Mouse (Mus musculus) brain, embryonic 18.5 days (tissue): Measurements from ENCODE around the gene Rara.

Source experiments
- DNase-seq: peaks from one replicate; pipeline ENCODE4 v3.0.0-alpha.2; 2012; ENCODE audit warnings: low read depth, low spot score

Gene Rara

GRCm38 (mm10) chr11:98997659-98998058, 70.0 kb downstream of the Rara start:
- no peak for DNase-seq

DNA sequence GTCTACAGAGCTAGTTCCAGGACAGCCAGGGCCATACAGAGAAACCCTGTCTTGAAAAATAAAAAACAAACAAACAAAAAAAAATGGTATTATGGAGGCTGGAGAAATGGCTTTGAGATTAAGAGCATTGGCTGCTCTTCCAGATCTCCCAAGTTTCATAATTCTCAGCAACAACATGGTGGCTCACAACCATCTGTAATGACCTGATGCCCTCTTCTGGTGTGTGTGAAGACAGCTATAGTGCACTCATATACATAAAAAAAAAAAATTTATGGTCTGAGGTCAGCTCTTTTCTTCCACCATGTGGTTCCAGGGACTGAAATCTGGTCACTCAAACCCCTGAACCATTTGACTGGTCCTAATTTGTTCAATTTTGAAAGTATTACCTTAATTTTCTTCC, 71.2 kb downstream of the Rara start:
- DNase-seq, result no peak

DNA sequence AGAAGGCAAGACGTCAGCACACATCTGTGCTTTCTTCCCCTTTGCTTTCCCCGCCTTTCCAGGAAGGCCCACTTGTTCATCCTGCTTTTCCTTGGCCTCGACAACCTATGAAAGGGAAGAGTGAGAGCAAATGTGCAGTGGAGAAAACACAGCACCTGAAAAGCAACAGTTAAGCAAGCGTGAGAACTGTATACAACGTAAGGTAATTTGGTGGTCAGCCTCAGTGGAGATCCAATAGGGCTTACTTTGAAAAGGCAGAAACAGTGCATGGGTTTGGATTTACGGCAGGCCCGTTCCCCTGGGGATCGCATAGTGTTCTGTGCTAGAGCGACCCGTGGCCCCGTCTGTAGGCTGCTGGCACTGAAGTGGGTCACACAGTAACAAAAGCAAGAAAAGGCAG, 71.6 kb downstream of the Rara start:
- no peak for DNase-seq

DNA sequence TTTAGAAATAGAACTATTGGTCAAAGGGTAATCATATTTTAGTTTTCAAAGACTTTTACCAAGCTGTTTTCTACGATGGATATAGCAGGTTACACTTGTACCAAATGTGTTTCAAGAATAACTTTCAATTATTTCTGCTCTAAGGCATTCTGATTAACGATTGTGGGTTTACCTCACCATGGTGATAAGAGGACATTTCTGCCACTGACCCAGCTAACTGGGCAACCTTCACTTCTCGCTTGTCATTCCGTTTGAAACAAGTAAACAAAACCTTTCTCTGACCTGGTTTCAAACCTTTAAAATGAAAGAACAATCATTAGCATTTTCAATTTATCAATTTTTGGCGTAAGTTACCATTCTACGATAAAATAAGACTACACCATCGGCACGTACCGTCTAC, 79.2 kb downstream of the Rara start:
- no peak for DNase-seq

- DNase-seq, result no peak
These were observed 82.5 kb downstream of the Rara start for GRCm38 (mm10) chr11:99010124-99010523.

- DNase-seq, result no peak
These were observed 83.1 kb downstream of the Rara start for GRCm38 (mm10) chr11:99010706-99011105.

GRCm38 (mm10) chr11:99013856-99014255, 86.2 kb downstream of the Rara start:
- DNase-seq, result no peak

- no peak for DNase-seq
These were observed 92.2 kb downstream of the Rara start for GRCm38 (mm10) chr11:99019844-99020243.

- no peak for DNase-seq
These were observed 94.8 kb downstream of the Rara start for GRCm38 (mm10) chr11:99022384-99022933.

DNA sequence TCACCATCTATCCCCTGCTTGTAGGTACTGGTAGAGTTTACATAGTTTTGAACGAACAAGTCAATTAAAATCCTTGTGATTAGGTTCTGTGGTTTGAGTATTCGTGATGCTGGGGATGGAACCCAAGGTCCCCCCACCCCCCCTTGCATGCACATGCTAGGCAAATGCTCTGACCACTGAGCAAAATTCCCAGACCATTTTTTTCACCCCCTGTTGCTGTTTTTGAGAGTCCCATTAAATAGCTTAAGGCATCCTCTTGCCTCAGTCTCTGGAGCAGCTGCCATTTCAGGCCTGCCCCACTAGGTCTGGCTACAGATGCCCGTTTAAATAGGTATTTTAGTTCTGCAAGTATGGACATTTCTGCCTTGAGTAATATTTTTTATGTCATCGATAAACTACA, 95.5 kb downstream of the Rara start:
- no peak for DNase-seq

DNA sequence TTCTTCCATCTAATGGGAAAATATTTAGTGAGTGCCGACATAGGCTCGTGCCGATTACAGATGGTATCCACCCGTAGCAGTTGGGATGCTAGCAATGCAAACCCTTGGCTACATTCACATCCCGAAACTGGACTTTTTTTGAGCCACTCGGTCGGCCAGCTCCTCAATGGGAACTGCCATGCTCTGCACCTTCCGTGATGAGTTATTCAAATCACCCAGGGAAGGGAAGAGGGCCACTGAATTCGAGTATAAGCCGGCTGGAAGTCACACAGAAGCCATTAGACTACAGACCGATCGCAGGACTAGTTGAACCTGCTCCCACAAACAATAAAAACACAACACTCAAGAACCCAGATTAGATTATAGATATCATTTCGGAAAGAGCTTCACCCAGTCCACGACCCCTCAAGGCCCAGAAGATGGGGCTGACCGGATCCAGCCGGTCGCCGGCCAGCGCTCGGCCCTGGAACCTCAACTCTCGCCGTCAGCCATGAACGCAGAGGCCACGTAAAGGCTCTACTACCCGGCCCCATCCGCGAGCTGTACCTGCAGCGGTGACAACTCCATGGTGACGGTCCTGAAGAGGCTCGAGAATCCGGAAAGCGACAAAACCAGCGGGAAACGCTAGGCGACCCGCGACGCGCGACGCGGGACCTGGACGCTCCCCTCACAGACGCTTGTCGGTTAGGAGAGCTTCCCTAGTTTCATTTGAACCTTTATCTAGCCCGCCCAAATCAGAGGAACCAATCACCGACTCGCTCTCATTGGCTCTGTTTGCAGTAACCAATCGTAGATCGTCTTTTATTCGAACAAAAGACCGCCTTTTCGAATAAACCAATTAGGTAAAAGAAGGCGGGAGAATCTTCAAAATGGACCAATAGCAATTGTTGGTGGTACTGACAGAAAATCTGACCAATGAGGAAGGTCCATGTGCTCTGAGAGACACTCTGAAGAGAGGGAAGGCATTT, 96.2 kb downstream of the Rara start, which contains the start of gene Top2a:
Gene Top2a (minus strand): TSS at position 690 of the 968 bp plus-strand sequence.
- peak; percentile 98 for DNase-seq
